Mouse (Mus musculus) midbrain, embryonic 13.5 days (tissue): ENCODE measurements around the gene Cfap65. TPM values are rescaled to one million over a fixed set of nuclear protein-coding genes. Genes with fewer than 3 reads are reported as not detected.

Experiments
- ATAC-seq: fragments of 200-750 bp; cut with Nextera tagmentation; 2 replicates; pipeline ENCODE4 v1.8.0; 2017; ENCODE audit warnings: mild to moderate bottlenecking, moderate TSS enrichment, moderate library complexity
- H3K27ac ChIP-seq: fragments of 300-500 bp; sonication (generic); 2 replicates; pipeline ENCODE4 v1.5.1; 2015; ENCODE audit warnings: inconsistent platforms, mild to moderate bottlenecking, moderate library complexity
- H3K27me3 ChIP-seq: fragments of 300-500 bp; sonication (generic); 2 replicates; pipeline ENCODE4 v1.6.1; 2015; ENCODE audit warnings: mild to moderate bottlenecking, inconsistent platforms
- H3K36me3 ChIP-seq: fragments of 300-500 bp; sonication (generic); 2 replicates; pipeline ENCODE4 v1.6.1; 2015; ENCODE audit warnings: mild to moderate bottlenecking, inconsistent platforms
- H3K4me1 ChIP-seq: fragments of 300-500 bp; sonication (generic); replicated peaks from 2 replicates; pipeline ENCODE4 v1.6.1; 2015; ENCODE audit warnings: inconsistent platforms
- H3K4me2 ChIP-seq: fragments of 300-500 bp; sonication (generic); replicated peaks from 2 replicates; pipeline ENCODE4 v1.6.1; 2015; ENCODE audit warnings: moderate library complexity, mild to moderate bottlenecking, inconsistent platforms
- H3K4me3 ChIP-seq: fragments of 300-500 bp; sonication (generic); replicated peaks from 2 replicates; pipeline ENCODE4 v1.5.1; 2015; ENCODE audit warnings: mild to moderate bottlenecking, inconsistent platforms
- H3K9ac ChIP-seq: fragments of 300-500 bp; sonication (generic); replicated peaks from 2 replicates; pipeline ENCODE4 v1.6.1; 2015; ENCODE audit warnings: mild to moderate bottlenecking, inconsistent platforms
- H3K9me3 ChIP-seq: fragments of 300-500 bp; sonication (generic); 2 replicates; pipeline ENCODE4 v1.6.1; 2016; ENCODE audit warnings: mild to moderate bottlenecking, inconsistent platforms
- WGBS: fragments of 180-500 bp; shearing (Covaris S2); methylation state at CpG from one replicate; pipeline ENCODE4 v1.1.7; 2015; 5-methylcytosine and 5-hydroxymethylcytosine counted together
- polyA plus RNA-seq: library from polyadenylated mRNA; unstranded; fragments of >200 nt; fragmentation: Nextera tagmentation; extraction: Ambion mirVana; gene quantifications from 2 replicates; pipeline ENCODE4 v1.2.1, GENCODE M21; 2015

Cfap65 gene
- polyA plus RNA-seq, 1 experiment from 2014 or later: 0.42 TPM

- Histone ChIP-seq H3K27ac (no peak overlapping the region), H3K9me3 (no peaks in the 10 kb centered on the region), H3K4me3 (peak overlapping the region; percentile 89), H3K27me3 (0 out of 2 replicates have a peak, but pooled peaks cover 2% of the 10 kb centered on the region), H3K9ac (peak overlapping the region; percentile 56), H3K4me1 (peaks cover 48% of the 10 kb centered on the region), H3K4me2 (peak overlapping the region; percentile 93), H3K36me3 (no peaks in the 10 kb centered on the region)
- ATAC-seq: no peak
- 4% methylated on average over 16 of the region's 16 CpGs for WGBS
These were observed 76.6 kb downstream of the Cfap65 start for GRCm38 (mm10) chr1:74858805-74859204.

DNA sequence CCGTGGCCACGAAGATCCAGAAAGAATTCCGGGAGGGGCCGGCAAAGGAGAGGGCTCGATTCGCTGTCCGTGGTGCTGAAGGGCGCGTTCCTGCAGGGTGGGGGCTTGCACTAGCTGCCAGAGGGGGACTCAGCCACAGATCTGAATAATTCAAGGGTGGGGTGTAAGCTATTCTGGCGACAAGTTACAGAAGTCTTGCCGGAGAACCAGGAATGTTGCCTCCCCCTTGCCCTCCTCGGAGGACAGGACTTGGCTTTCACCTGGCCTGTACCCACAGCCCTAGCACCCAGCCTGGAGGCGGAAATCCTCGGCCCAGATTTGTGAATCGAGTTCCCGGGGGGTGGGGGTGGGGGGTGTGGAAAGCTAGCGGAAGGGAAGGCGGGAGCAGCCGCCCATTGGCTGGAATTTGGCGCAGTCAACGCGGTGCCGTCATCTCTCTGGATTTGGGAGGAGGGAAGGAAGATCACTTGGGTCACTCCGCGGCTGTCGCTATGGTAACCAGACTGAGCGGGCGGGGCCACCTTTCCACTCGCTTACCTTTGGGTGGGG, 77.2 kb downstream of the Cfap65 start:
- ATAC-seq: peak; percentile 39
- Histone ChIP-seq H3K9ac (peak overlapping the region; percentile 98), H3K27me3 (0 out of 2 replicates have a peak, but pooled peaks cover 2% of the 10 kb centered on the region), H3K27ac (peak overlapping the region; percentile 76), H3K4me1 (peaks cover 51% of the 10 kb centered on the region), H3K9me3 (no peaks in the 10 kb centered on the region), H3K4me3 (peak overlapping the region; percentile 89), H3K4me2 (peak overlapping the region; percentile 93), H3K36me3 (no peaks in the 10 kb centered on the region)
- under 1% methylated on average over 29 of the region's 29 CpGs for WGBS

DNA sequence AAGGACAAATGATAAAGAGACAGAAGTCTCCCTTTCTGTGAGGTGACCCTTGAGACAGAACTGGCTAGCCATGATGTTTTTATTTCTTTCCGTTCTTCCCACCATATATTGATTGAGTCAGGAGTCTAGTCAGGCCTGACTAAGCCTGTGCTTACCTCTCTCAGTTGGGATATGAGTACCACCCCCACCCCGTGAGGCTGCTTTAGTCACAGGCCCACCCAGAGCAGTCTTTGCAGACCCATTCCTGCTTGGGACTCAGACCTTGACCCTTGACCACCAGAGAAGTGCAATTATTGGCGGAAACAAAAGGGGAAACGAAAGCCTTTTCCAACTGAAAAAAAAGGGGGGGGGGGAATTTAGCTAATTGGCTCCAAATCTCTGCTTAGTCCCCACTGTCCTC, 77.7 kb downstream of the Cfap65 start:
- Histone ChIP-seq H3K36me3 (no peaks in the 10 kb centered on the region), H3K27ac (peak overlapping the region; percentile 76), H3K4me1 (peaks cover 54% of the 10 kb centered on the region)

GRCm38 (mm10) chr1:74857201-74857600, 78.2 kb downstream of the Cfap65 start:
- Histone ChIP-seq H3K4me2 (peak overlapping the region; percentile 93), H3K36me3 (no peaks in the 10 kb centered on the region), H3K9me3 (no peaks in the 10 kb centered on the region), H3K4me3 (peak overlapping the region; percentile 89), H3K27me3 (0 out of 2 replicates have a peak, but pooled peaks cover 2% of the 10 kb centered on the region), H3K4me1 (peaks cover 59% of the 10 kb centered on the region), H3K9ac (peak overlapping the region; percentile 98), H3K27ac (no peak overlapping the region)
- WGBS: 5% methylated on average over 20 of the region's 20 CpGs
- ATAC-seq: no peak

More for the DNA sequence above, 77.7 kb downstream of the Cfap65 start:
- H3K4me3 ChIP-seq: peak overlapping the region; percentile 89
- H3K9me3 ChIP-seq: no peaks in the 10 kb centered on the region
- WGBS: 4% methylated on average over 4 of the region's 4 CpGs
- peak overlapping the region; percentile 93 for H3K4me2 ChIP-seq
- H3K27me3 ChIP-seq: 0 out of 2 replicates have a peak, but pooled peaks cover 2% of the 10 kb centered on the region
- peak overlapping the region; percentile 98 for H3K9ac ChIP-seq
- no peak for ATAC-seq

GRCm38 (mm10) chr1:74856791-74857190, 78.6 kb downstream of the Cfap65 start:
- Histone ChIP-seq H3K4me1 (peaks cover 63% of the 10 kb centered on the region), H3K27ac (no peak overlapping the region), H3K9me3 (no peaks in the 10 kb centered on the region), H3K27me3 (0 out of 2 replicates have a peak, but pooled peaks cover 2% of the 10 kb centered on the region), H3K4me3 (peak overlapping the region; percentile 89), H3K36me3 (no peaks in the 10 kb centered on the region), H3K9ac (peak overlapping the region; percentile 98), H3K4me2 (peak overlapping the region; percentile 93)
- ATAC-seq: no peak
- WGBS: 0% methylated on average over 7 of the region's 7 CpGs

DNA sequence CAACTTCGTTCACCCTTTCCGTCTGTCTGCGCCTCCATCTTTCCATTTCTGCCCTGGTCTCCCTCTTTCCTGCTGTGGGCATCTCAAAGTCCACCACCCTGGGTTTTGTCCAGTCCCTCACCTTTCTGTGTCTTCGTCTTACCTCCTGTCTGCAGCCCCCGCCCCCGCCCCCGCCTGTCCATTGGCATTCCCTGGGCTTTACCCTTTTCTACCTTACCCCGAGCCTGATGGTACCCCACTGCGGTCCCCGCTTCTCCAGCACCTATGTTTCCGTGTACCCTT, 79.0 kb downstream of the Cfap65 start:
- Histone ChIP-seq H3K4me2 (peak overlapping the region; percentile 93), H3K36me3 (no peaks in the 10 kb centered on the region), H3K9me3 (no peaks in the 10 kb centered on the region), H3K27me3 (0 out of 2 replicates have a peak, but pooled peaks cover 2% of the 10 kb centered on the region), H3K27ac (peak overlapping the region; percentile 90; the same call in 1 of the 2 replicates), H3K4me1 (peaks cover 67% of the 10 kb centered on the region), H3K9ac (peak overlapping the region; percentile 98), H3K4me3 (peak overlapping the region; percentile 89)
- no peak for ATAC-seq
- WGBS: 1% methylated on average over 11 of the region's 11 CpGs

- 0 out of 2 replicates have a peak, but pooled peaks have one; percentile 3 for ATAC-seq
- Histone ChIP-seq H3K9me3 (no peaks in the 10 kb centered on the region), H3K36me3 (no peaks in the 10 kb centered on the region), H3K27ac (peak overlapping the region; percentile 90), H3K4me1 (peaks cover 72% of the 10 kb centered on the region), H3K4me3 (peak overlapping the region; percentile 89), H3K27me3 (0 out of 2 replicates have a peak, but pooled peaks cover 2% of the 10 kb centered on the region), H3K9ac (peak overlapping the region; percentile 98), H3K4me2 (peak overlapping the region; percentile 93)
- WGBS: under 1% methylated on average over 74 of the region's 74 CpGs
These were observed 79.6 kb downstream of the Cfap65 start for GRCm38 (mm10) chr1:74855651-74856438.

DNA sequence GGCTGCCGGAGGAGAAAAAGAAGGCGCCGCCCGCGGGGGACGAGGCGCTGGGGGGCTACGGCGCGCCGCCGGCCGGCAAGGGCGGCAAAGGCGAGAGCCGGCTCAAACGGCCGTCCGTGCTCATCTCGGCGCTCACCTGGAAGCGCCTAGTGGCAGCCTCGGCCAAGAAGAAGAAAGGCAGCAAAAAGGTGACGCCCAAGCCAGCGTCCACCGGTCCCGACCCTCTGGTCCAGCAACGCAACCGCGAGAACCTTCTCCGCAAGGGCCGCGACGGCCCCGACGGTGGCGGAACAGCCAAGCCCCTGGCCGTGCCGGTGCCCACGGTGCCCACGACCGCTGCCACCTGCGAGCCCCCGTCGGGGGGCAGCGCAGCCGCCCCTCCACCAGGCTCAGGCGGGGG, 80.2 kb downstream of the Cfap65 start:
- H3K9ac ChIP-seq: peak overlapping the region; percentile 98
- ATAC-seq: no peak; the same call in 1 of the 2 replicates
- H3K36me3 ChIP-seq: no peaks in the 10 kb centered on the region
- H3K27me3 ChIP-seq: 0 out of 2 replicates have a peak, but pooled peaks cover 2% of the 10 kb centered on the region
- peak overlapping the region; percentile 90 for H3K27ac ChIP-seq
- peak overlapping the region; percentile 93 for H3K4me2 ChIP-seq
- H3K4me3 ChIP-seq: peak overlapping the region; percentile 89
- under 1% methylated on average over 38 of the region's 48 CpGs for WGBS
- H3K4me1 ChIP-seq: peaks cover 79% of the 10 kb centered on the region
- H3K9me3 ChIP-seq: no peaks in the 10 kb centered on the region

- 2% methylated on average over 31 of the region's 39 CpGs for WGBS
- H3K4me2 ChIP-seq: peak within 1 kb of the TSS; percentile 93
- peak within 1 kb of the TSS; percentile 90 for H3K27ac ChIP-seq
- no peaks in the 10 kb centered on the region for H3K36me3 ChIP-seq
- no peaks in the 10 kb centered on the region for H3K9me3 ChIP-seq
- no peaks in the 10 kb centered on the region for H3K27me3 ChIP-seq
- peak within 1 kb of the TSS; percentile 89 for H3K4me3 ChIP-seq
- peak within 1 kb of the TSS; percentile 98 for H3K9ac ChIP-seq
- peaks cover 74% of the 10 kb centered on the region for H3K4me1 ChIP-seq
- peak; percentile 81 for ATAC-seq
These were observed 80.9 kb downstream of the Cfap65 start, which contains the start of gene Cdk5r2 for GRCm38 (mm10) chr1:74854306-74855056. TSS of gene Cdk5r2 (plus strand) at chr1:74854934.
